Mouse (Mus musculus) kidney, adult 2 months (tissue): ENCODE measurements around the gene Osbpl3. TPM values are rescaled to one million over a fixed set of nuclear protein-coding genes. Genes with fewer than 3 reads are reported as not detected.

Experiments
- DNase-seq: peaks from one replicate; pipeline ENCODE4 v3.0.0; 2021
- H3K27ac ChIP-seq: fragments of 200-500 bp; 2 replicates; pipeline ENCODE4 v1.5.1; 2012; ENCODE audit warnings: low read depth, low read length, control low read depth, inconsistent platforms; ENCODE audit not compliant: insufficient read depth
- H3K27me3 ChIP-seq: fragments of 200-500 bp; replicated peaks from 2 replicates; pipeline ENCODE4 v1.6.1; 2012; ENCODE audit warnings: mild to moderate bottlenecking, moderate library complexity, low read length, inconsistent platforms; ENCODE audit not compliant: control insufficient read depth, insufficient read depth
- H3K36me3 ChIP-seq: fragments of 200-500 bp; 2 replicates; pipeline ENCODE4 v1.6.1; 2012; ENCODE audit warnings: mild to moderate bottlenecking, moderate library complexity, low read length, inconsistent platforms; ENCODE audit not compliant: control insufficient read depth, insufficient read depth
- H3K4me1 ChIP-seq: fragments of 200-500 bp; 2 replicates; pipeline ENCODE4 v1.6.1; 2011; ENCODE audit warnings: low read length; ENCODE audit not compliant: control insufficient read depth, insufficient read depth
- H3K4me3 ChIP-seq: fragments of 200-500 bp; 2 replicates; pipeline ENCODE4 v1.5.1; 2011; ENCODE audit warnings: mild to moderate bottlenecking, low read depth, low read length, control low read depth; ENCODE audit not compliant: insufficient read depth
- CTCF ChIP-seq: fragments of 200-500 bp; conservative IDR thresholded peaks from 2 replicates; pipeline ENCODE4 v1.5.1; 2011; ENCODE audit warnings: low read depth, mild to moderate bottlenecking, control low read depth, low read length, moderate library complexity, mixed read lengths; ENCODE audit not compliant: insufficient read depth, insufficient read length
- POLR2A ChIP-seq: fragments of 200-500 bp; IDR thresholded peaks from one replicate; pipeline ENCODE4 v1.6.1; 2011; ENCODE audit warnings: low read depth, low read length, control low read depth
- WGBS: fragments of 180-500 bp; shearing (Covaris S2); methylation state at CpG from one replicate; pipeline ENCODE4 v1.1.7; 2018; 5-methylcytosine and 5-hydroxymethylcytosine counted together
- polyA plus RNA-seq: library from polyadenylated mRNA; depleted of rRNA; stranded (reverse); fragments of >200 nt; gene quantifications from 2 replicates; pipeline ENCODE4 v1.2.3, GENCODE M21; 2012

Gene Osbpl3
- polyA plus RNA-seq, 1 experiment: 33.0 TPM

DNA sequence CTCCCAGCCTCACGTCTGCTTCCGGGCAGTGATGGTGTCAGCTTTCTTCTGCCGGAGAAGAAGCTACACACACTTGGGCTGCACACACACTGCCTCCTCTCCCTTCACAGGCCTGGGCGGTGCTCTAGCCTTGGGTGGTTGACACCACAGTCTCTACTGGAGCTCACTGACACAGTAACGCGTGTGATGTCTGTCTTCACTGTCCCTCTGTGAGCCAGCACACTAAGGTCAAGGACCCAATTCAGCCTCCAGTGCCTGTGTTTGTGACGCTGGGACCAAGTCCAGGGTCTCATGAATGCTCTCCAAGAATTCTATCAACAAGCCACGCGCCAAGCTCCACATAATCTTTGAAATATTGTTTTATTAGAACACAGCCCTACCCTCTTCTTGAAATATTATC lies 158.3 kb downstream of the Osbpl3 start:
- no peak for TF ChIP-seq CTCF
- no peak for TF ChIP-seq POLR2A
- no peak overlapping the region for H3K4me3 ChIP-seq
- DNase-seq: no peak
- peaks cover 7% of the 10 kb centered on the region for H3K36me3 ChIP-seq
- no peaks in the 10 kb centered on the region for H3K27me3 ChIP-seq
- H3K4me1 ChIP-seq: no peaks in the 10 kb centered on the region; the same call in 1 of the 2 replicates
- H3K27ac ChIP-seq: no peak overlapping the region
- WGBS: 84% methylated on average over 9 of the region's 9 CpGs

- H3K4me3 ChIP-seq: no peak overlapping the region
- peaks cover 7% of the 10 kb centered on the region for H3K36me3 ChIP-seq
- no peaks in the 10 kb centered on the region; the same call in 1 of the 2 replicates for H3K4me1 ChIP-seq
- no peak overlapping the region for H3K27ac ChIP-seq
- no peak for DNase-seq
- TF ChIP-seq CTCF: no peak
- 89% methylated on average over 10 of the region's 10 CpGs for WGBS
- no peaks in the 10 kb centered on the region for H3K27me3 ChIP-seq
Measured at GRCm38 (mm10) chr6:50295136-50295535, 160.9 kb downstream of the Osbpl3 start.

DNA sequence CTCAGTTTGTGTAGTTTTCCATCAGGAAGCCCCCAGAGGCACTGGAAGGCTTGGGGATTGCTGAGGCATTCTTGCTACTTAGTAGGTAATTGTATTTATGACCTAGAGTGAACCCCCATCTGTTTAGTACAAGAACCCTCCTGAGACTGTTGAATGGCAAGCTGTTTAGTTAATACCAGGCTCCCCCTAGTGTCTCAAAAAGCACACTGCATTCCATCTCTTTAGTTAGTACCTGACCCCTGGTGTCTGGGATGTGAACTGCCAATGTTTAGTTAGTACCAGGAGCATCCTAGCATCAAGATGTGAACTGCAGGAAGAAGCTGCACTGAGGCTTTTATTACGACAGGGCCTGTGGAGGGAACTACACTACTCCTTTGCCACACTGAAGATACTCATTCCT lies 161.9 kb downstream of the Osbpl3 start:
- DNase-seq: peak; percentile 91
- H3K36me3 ChIP-seq: peaks cover 6% of the 10 kb centered on the region
- H3K4me3 ChIP-seq: no peak overlapping the region
- no peaks in the 10 kb centered on the region for H3K27me3 ChIP-seq
- TF ChIP-seq CTCF (peak; percentile 57), POLR2A (no peak)
- H3K4me1 ChIP-seq: no peaks in the 10 kb centered on the region; the same call in 1 of the 2 replicates
- WGBS: 23% methylated on average over 1 of the region's 1 CpGs
- no peak overlapping the region for H3K27ac ChIP-seq

GRCm38 (mm10) chr6:50291650-50292049 lies 164.4 kb downstream of the Osbpl3 start:
- WGBS: 81% methylated on average over 4 of the region's 4 CpGs
- Histone ChIP-seq H3K27ac (no peak overlapping the region), H3K36me3 (peaks cover 4% of the 10 kb centered on the region), H3K4me1 (no peaks in the 10 kb centered on the region; the same call in 1 of the 2 replicates), H3K27me3 (no peaks in the 10 kb centered on the region), H3K4me3 (no peak overlapping the region)
- no peak for DNase-seq
- no peak for TF ChIP-seq CTCF

- WGBS: 91% methylated on average over 3 of the region's 3 CpGs
- no peaks in the 10 kb centered on the region for H3K4me1 ChIP-seq
- H3K4me3 ChIP-seq: no peak overlapping the region
- H3K27me3 ChIP-seq: no peaks in the 10 kb centered on the region
- H3K27ac ChIP-seq: no peak overlapping the region
- H3K36me3 ChIP-seq: no peaks in the 10 kb centered on the region; the same call in 1 of the 2 replicates
- TF ChIP-seq CTCF (no peak), POLR2A (no peak)
- DNase-seq: no peak
Measured at GRCm38 (mm10) chr6:50286881-50287280, 169.1 kb downstream of the Osbpl3 start.

DNA sequence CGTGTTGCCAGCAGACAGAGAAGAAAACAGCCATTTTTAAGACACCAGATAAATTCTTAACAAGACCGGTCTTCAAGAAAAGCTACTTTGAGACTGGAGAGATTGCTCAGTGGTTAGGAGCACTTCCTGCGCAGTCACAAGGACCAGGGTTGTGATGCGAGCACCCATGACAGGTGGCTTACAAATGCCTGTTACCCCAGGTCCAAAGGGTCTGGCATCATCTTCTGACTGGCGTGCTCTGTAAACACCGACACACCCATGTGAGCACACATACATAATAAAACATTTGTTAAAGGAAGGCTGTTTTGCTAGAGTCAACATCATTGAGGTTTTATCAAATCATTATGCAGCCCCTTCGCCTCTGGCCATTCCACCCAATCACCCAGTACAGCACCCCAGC lies 176.4 kb downstream of the Osbpl3 start:
- Histone ChIP-seq H3K4me1 (no peaks in the 10 kb centered on the region), H3K4me3 (no peak overlapping the region), H3K36me3 (no peaks in the 10 kb centered on the region), H3K27ac (no peak overlapping the region), H3K27me3 (no peaks in the 10 kb centered on the region)
- WGBS: 91% methylated on average over 7 of the region's 7 CpGs
- DNase-seq: no peak
- TF ChIP-seq POLR2A (no peak), CTCF (no peak)

- TF ChIP-seq POLR2A (no peak), CTCF (no peak)
- no peaks in the 10 kb centered on the region for H3K4me1 ChIP-seq
- no peak overlapping the region for H3K4me3 ChIP-seq
- WGBS: 72% methylated on average over 4 of the region's 4 CpGs
- DNase-seq: no peak
- no peaks in the 10 kb centered on the region for H3K36me3 ChIP-seq
- H3K27me3 ChIP-seq: no peaks in the 10 kb centered on the region
- no peak overlapping the region for H3K27ac ChIP-seq
Measured at GRCm38 (mm10) chr6:50273947-50274346, 182.1 kb downstream of the Osbpl3 start.

DNA sequence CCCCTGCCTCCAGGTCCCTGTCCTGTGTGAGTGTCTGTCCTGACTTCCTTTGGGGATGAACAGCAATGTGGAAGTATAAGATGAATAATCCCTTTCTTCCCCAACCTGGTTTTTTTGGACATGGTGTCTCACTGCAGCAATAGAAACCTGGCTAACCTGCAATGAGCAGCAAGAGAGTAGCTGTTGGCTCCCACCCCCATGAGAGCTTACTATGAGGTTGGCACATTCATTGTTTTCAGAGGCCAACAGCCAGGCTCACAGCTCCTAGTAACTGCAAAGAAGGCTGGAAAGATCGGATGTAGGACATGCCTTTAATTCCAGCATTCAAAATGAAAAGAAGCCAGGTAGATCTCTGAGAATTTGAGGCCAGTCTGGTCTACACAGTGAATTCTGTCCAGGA lies 182.6 kb downstream of the Osbpl3 start:
- no peaks in the 10 kb centered on the region for H3K4me1 ChIP-seq
- no peak for DNase-seq
- TF ChIP-seq POLR2A: no peak
- no peak for TF ChIP-seq CTCF

More for the DNA sequence above, 182.6 kb downstream of the Osbpl3 start:
- H3K27ac ChIP-seq: no peak overlapping the region
- WGBS: 66% methylated on average over 1 of the region's 1 CpGs
- H3K27me3 ChIP-seq: no peaks in the 10 kb centered on the region
- no peak overlapping the region for H3K4me3 ChIP-seq
- no peaks in the 10 kb centered on the region for H3K36me3 ChIP-seq
